Mouse (Mus musculus): ENCODE results near the gene Kcnn1. TPM values are rescaled to one million over a fixed set of nuclear protein-coding genes. Genes with fewer than 3 reads are reported as not detected.
A peak's percentile ranks its signal among the peaks of the same experiment; 100 is the strongest.

The Kcnn1 gene
- polyA plus RNA-seq, 1 experiment: 0.72 TPM

GRCm38 (mm10) chr8:70844523-70844922, 18.5 kb downstream of the Kcnn1 start:
- no peak overlapping the region for H3K27ac ChIP-seq (ENCODE audit: control insufficient read depth, insufficient read depth, low read depth, low read length)
- no peaks in the 10 kb centered on the region for H3K36me3 ChIP-seq (ENCODE audit: control insufficient read depth, insufficient read depth, low read length)

GRCm38 (mm10) chr8:70843941-70844340, 19.1 kb downstream of the Kcnn1 start:
- no peaks in the 10 kb centered on the region for H3K27me3 ChIP-seq (ENCODE audit: control insufficient read depth, insufficient read depth, low read length)
- H3K27ac ChIP-seq (ENCODE audit: control insufficient read depth, insufficient read depth, low read depth, low read length): no peak overlapping the region
- no peak for TF ChIP-seq CTCF (IDR thresholded peaks at IDR 0.05; ENCODE audit: control insufficient read depth, insufficient read depth, insufficient replicate concordance, low read depth, low read length)
- no peak for TF ChIP-seq POLR2A (IDR thresholded peaks at IDR 0.05; ENCODE audit: control insufficient read depth, low read depth, low read length)

More at GRCm38 (mm10) chr8:70844523-70844922, 18.5 kb downstream of the Kcnn1 start:
- Histone ChIP-seq H3K4me3 (ENCODE audit: control insufficient read depth, low read depth, low read length) (no peak overlapping the region), H3K27me3 (ENCODE audit: control insufficient read depth, insufficient read depth, low read length) (no peaks in the 10 kb centered on the region), H3K4me1 (ENCODE audit: control insufficient read depth, insufficient read depth, low read length) (peaks cover 10% of the 10 kb centered on the region)
- TF ChIP-seq POLR2A (IDR thresholded peaks at IDR 0.05; ENCODE audit: control insufficient read depth, low read depth, low read length) (no peak), CTCF (IDR thresholded peaks at IDR 0.05; ENCODE audit: control insufficient read depth, insufficient read depth, insufficient replicate concordance, low read depth, low read length) (peak; percentile 86)

GRCm38 (mm10) chr8:70843214-70843773, 19.8 kb downstream of the Kcnn1 start:
- no peak overlapping the region for H3K4me3 ChIP-seq (ENCODE audit: control insufficient read depth, low read depth, low read length)
- no peaks in the 10 kb centered on the region for H3K36me3 ChIP-seq (ENCODE audit: control insufficient read depth, insufficient read depth, low read length)
- H3K27me3 ChIP-seq (ENCODE audit: control insufficient read depth, insufficient read depth, low read length): no peaks in the 10 kb centered on the region
- no peak overlapping the region for H3K27ac ChIP-seq (ENCODE audit: control insufficient read depth, insufficient read depth, low read depth, low read length)
- peaks cover 17% of the 10 kb centered on the region for H3K4me1 ChIP-seq (ENCODE audit: control insufficient read depth, insufficient read depth, low read length)
- TF ChIP-seq CTCF (IDR thresholded peaks at IDR 0.05; ENCODE audit: control insufficient read depth, insufficient read depth, insufficient replicate concordance, low read depth, low read length) (no peak), POLR2A (IDR thresholded peaks at IDR 0.05; ENCODE audit: control insufficient read depth, low read depth, low read length) (no peak)

More at GRCm38 (mm10) chr8:70843941-70844340, 19.1 kb downstream of the Kcnn1 start:
- no peaks in the 10 kb centered on the region for H3K36me3 ChIP-seq (ENCODE audit: control insufficient read depth, insufficient read depth, low read length)
- H3K4me1 ChIP-seq (ENCODE audit: control insufficient read depth, insufficient read depth, low read length): peaks cover 11% of the 10 kb centered on the region
- no peak overlapping the region for H3K4me3 ChIP-seq (ENCODE audit: control insufficient read depth, low read depth, low read length)

GRCm38 (mm10) chr8:70842484-70842883, 20.6 kb downstream of the Kcnn1 start:
- Histone ChIP-seq H3K27ac (ENCODE audit: control insufficient read depth, insufficient read depth, low read depth, low read length) (no peak overlapping the region), H3K4me1 (ENCODE audit: control insufficient read depth, insufficient read depth, low read length) (peaks cover 17% of the 10 kb centered on the region)

GRCm38 (mm10) chr8:70841147-70842072, 21.6 kb downstream of the Kcnn1 start:
- H3K36me3 ChIP-seq (ENCODE audit: control insufficient read depth, insufficient read depth, low read length): no peaks in the 10 kb centered on the region
- H3K27ac ChIP-seq (ENCODE audit: control insufficient read depth, insufficient read depth, low read depth, low read length): no peak overlapping the region
- TF ChIP-seq POLR2A (IDR thresholded peaks at IDR 0.05; ENCODE audit: control insufficient read depth, low read depth, low read length) (no peak), CTCF (IDR thresholded peaks at IDR 0.05; ENCODE audit: control insufficient read depth, insufficient read depth, insufficient replicate concordance, low read depth, low read length) (peak; percentile 97)
- H3K4me1 ChIP-seq (ENCODE audit: control insufficient read depth, insufficient read depth, low read length): peaks cover 17% of the 10 kb centered on the region
- H3K4me3 ChIP-seq (ENCODE audit: control insufficient read depth, low read depth, low read length): no peak overlapping the region; the same call in 1 of the 2 replicates
- H3K27me3 ChIP-seq (ENCODE audit: control insufficient read depth, insufficient read depth, low read length): no peaks in the 10 kb centered on the region

More at GRCm38 (mm10) chr8:70842484-70842883, 20.6 kb downstream of the Kcnn1 start:
- Histone ChIP-seq H3K4me3 (ENCODE audit: control insufficient read depth, low read depth, low read length) (no peak overlapping the region), H3K36me3 (ENCODE audit: control insufficient read depth, insufficient read depth, low read length) (no peaks in the 10 kb centered on the region), H3K27me3 (ENCODE audit: control insufficient read depth, insufficient read depth, low read length) (no peaks in the 10 kb centered on the region)
- TF ChIP-seq CTCF (IDR thresholded peaks at IDR 0.05; ENCODE audit: control insufficient read depth, insufficient read depth, insufficient replicate concordance, low read depth, low read length): no peak
- no peak for TF ChIP-seq POLR2A (IDR thresholded peaks at IDR 0.05; ENCODE audit: control insufficient read depth, low read depth, low read length)

- Histone ChIP-seq H3K27ac (ENCODE audit: control insufficient read depth, insufficient read depth, low read depth, low read length) (no peak overlapping the region), H3K4me1 (ENCODE audit: control insufficient read depth, insufficient read depth, low read length) (peaks cover 17% of the 10 kb centered on the region)
- TF ChIP-seq CTCF (IDR thresholded peaks at IDR 0.05; ENCODE audit: control insufficient read depth, insufficient read depth, insufficient replicate concordance, low read depth, low read length) (no peak), POLR2A (IDR thresholded peaks at IDR 0.05; ENCODE audit: control insufficient read depth, low read depth, low read length) (no peak)
Measured at GRCm38 (mm10) chr8:70840590-70840989, 22.5 kb downstream of the Kcnn1 start.

More at GRCm38 (mm10) chr8:70840590-70840989, 22.5 kb downstream of the Kcnn1 start:
- Histone ChIP-seq H3K36me3 (ENCODE audit: control insufficient read depth, insufficient read depth, low read length) (no peaks in the 10 kb centered on the region), H3K27me3 (ENCODE audit: control insufficient read depth, insufficient read depth, low read length) (no peaks in the 10 kb centered on the region), H3K4me3 (ENCODE audit: control insufficient read depth, low read depth, low read length) (no peak overlapping the region)
